Mouse (Mus musculus): ENCODE measurements around the gene Sult2a1. TPM values are rescaled to one million over a fixed set of nuclear protein-coding genes. Genes with fewer than 3 reads are reported as not detected.
"Not testable (repeated sequence)": the region's sequence is repeated elsewhere in the genome, so short reads cannot be mapped to it uniquely, and the experiment has no call there.

The Sult2a1 gene
- not detected in 2 replicates for polyA plus RNA-seq (2012; rRNA removed)

DNA sequence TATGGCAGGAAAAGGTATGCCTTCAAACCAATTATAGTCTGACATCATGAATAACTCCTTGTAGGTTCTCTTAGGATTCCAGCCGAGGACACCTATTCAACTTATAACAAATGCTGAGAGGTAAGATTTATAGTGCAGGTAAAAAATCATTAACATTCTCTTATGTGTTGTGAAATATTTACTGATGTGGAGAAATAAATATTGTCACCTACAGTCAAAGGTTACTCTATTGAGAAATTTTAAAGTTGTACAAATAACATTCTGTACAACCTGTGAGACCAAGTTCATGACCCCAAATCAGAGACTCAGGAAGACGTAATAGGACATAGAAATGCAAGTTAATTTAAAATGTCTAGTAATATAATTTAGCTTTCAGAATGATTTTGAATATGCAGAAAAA, at the start of gene Sult2a1:
Gene Sult2a1, minus strand, starts transcription at position 101 of the 400 bp plus-strand sequence.
- H3K27me3 ChIP-seq (ENCODE audit: control insufficient read depth, insufficient read depth, low read length); H3K27ac ChIP-seq (ENCODE audit: control insufficient read depth, insufficient read depth, low read length); H3K4me1 ChIP-seq (replicated peaks; ENCODE audit: control insufficient read depth, insufficient read depth, low read length); H3K36me3 ChIP-seq (ENCODE audit: control insufficient read depth, insufficient read depth, low read length); H3K4me3 ChIP-seq (ENCODE audit: control insufficient read depth, insufficient read depth, low read length); DNase-seq: not testable (repeated sequence)
- WGBS: 84% methylated on average over 1 of the region's 2 CpGs

DNA sequence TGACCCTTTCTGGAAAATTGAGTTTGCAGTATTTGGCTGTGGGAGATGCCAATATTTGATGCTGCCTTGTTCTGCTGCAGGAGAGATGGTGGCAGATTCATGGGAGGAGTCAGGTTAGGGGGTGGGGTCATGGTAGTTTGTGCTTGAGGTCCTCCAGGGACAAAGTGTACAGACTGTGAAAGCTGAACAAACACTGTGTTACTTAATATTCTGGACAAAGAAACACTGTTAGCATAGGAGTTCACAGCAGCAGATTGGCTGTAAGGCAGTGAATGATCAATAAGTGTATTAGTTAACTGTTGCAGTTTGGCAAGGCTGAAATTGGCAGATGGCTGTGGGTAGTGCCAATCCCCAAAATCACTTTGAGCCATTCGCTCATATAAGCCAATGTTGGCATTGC, 23.3 kb downstream of the Sult2a1 start:
- 88% methylated on average over 1 of the region's 1 CpGs for WGBS
- Histone ChIP-seq H3K27me3 (ENCODE audit: control insufficient read depth, insufficient read depth, low read length) (no peaks in the 10 kb centered on the region), H3K27ac (ENCODE audit: control insufficient read depth, insufficient read depth, low read length) (no peak overlapping the region), H3K4me1 (replicated peaks; ENCODE audit: control insufficient read depth, insufficient read depth, low read length) (no peaks in the 10 kb centered on the region), H3K4me3 (ENCODE audit: control insufficient read depth, insufficient read depth, low read length) (no peak overlapping the region), H3K36me3 (ENCODE audit: control insufficient read depth, insufficient read depth, low read length) (no peaks in the 10 kb centered on the region)
- no peak for TF ChIP-seq POLR2A (IDR thresholded peaks at IDR 0.05; ENCODE audit: control insufficient read depth, extremely low read depth, insufficient read depth, low read length, poor library complexity)
- no peak for TF ChIP-seq CTCF (IDR thresholded peaks at IDR 0.05; ENCODE audit: borderline replicate concordance, control insufficient read depth, extremely low read depth, insufficient read depth, low read length, poor library complexity)
- no peak for DNase-seq

Other genes starting within 250 kb of the Sult2a1 start
- gene Sult2a5, start 213.4 kb downstream of the Sult2a1 start, polyA plus RNA-seq (2012; rRNA removed): not detected in 2 replicates
- gene Sult2a2, start 103.9 kb downstream of the Sult2a1 start, polyA plus RNA-seq (2012; rRNA removed): not detected in 2 replicates
- gene Sult2a4, start 152.2 kb upstream of the Sult2a1 start, polyA plus RNA-seq (2012; rRNA removed): not detected in 2 replicates